17 mouse cellular contexts compared by ENCODE assay signal in genomic region chr9:34156581-34156980, GRCm38 (mm10).
DNase-seq lines count a peak whose midpoint lies in the region; ATAC-seq lines count a peak whose summit lies in the region.
"Had no signal": no experiment of that assay in that cellular context is flagged by ENCODE, and none has a peak within 500 bp of the region (broad histone marks: within the 10 kb centered on the region; RNA-seq: fewer than 3 reads in every experiment).

No protein-coding gene starts in this region.

- H3K4me3 ChIP-seq in embryonic facial prominence, embryonic 14.5 days (ENCODE audit: low read depth, low read length), result no peak overlapping the region
- H3K4me3 ChIP-seq in embryonic facial prominence, embryonic 10.5 days, result no peak overlapping the region
- H3K4me3 ChIP-seq: heart, embryonic 10.5 days; hindbrain, embryonic 15.5 days; neural tube, embryonic 13.5 days had no signal

- no peaks in the 10 kb centered on the region for H3K9me3 ChIP-seq in embryonic facial prominence, embryonic 14.5 days (ENCODE audit: control insufficient read depth, low read length)
- no peaks in the 10 kb centered on the region for H3K9me3 ChIP-seq in embryonic facial prominence, embryonic 10.5 days
- H3K9me3 ChIP-seq: heart, embryonic 10.5 days; hindbrain, embryonic 15.5 days; neural tube, embryonic 13.5 days had no signal

- DNase-seq in embryonic facial prominence, embryonic 14.5 days (ENCODE audit: low spot score), result peak; percentile 3
- no peak for DNase-seq in embryonic facial prominence, embryonic 10.5 days (ENCODE audit: low spot score)
- DNase-seq in NIH3T3 (ENCODE audit: low read depth), result peak; percentile 86
- DNase-seq in frontal cortex, postnatal 14 days (ENCODE audit: low spot score in 2 of 2), result peak; percentile 11 to 16
- peak; percentile 27 for DNase-seq in left cerebral cortex, postnatal 4 days
- DNase-seq in embryo, embryonic 10 days (ENCODE audit: low spot score), result no peak
- no peak for DNase-seq in thymus, postnatal 10 days (ENCODE audit: low spot score in 2 of 2)
- no peak for DNase-seq in embryo, embryonic 9.5 days (ENCODE audit: extremely low spot score)
- DNase-seq: kidney, postnatal 36 days; lung, postnatal 14 days; midbrain, embryonic 14.5 days; thymus, adult 2 months had no signal

- ATAC-seq in embryonic facial prominence, embryonic 14.5 days (ENCODE audit: low read depth), result no peak
- ATAC-seq: Patski had no signal

- H3K36me3 ChIP-seq in embryonic facial prominence, embryonic 14.5 days (ENCODE audit: control insufficient read depth, insufficient read depth, low read length), result no peaks in the 10 kb centered on the region
- H3K36me3 ChIP-seq in embryonic facial prominence, embryonic 10.5 days (replicated peaks), result no peaks in the 10 kb centered on the region
- H3K36me3 ChIP-seq: heart, embryonic 10.5 days; hindbrain, embryonic 15.5 days; neural tube, embryonic 13.5 days had no signal

- no peak overlapping the region for H3K4me2 ChIP-seq in embryonic facial prominence, embryonic 14.5 days (ENCODE audit: low read depth, low read length)
- H3K4me2 ChIP-seq: hindbrain, embryonic 15.5 days; liver, embryonic 11.5 days; neural tube, embryonic 13.5 days had no signal

- H3K27ac ChIP-seq in embryonic facial prominence, embryonic 14.5 days (replicated peaks; ENCODE audit: low read depth, low read length), result no peak overlapping the region
- H3K27ac ChIP-seq in embryonic facial prominence, embryonic 10.5 days (replicated peaks), result no peak overlapping the region
- H3K27ac ChIP-seq: heart, embryonic 10.5 days; hindbrain, embryonic 15.5 days; neural tube, embryonic 13.5 days had no signal

- no peak overlapping the region for H3K9ac ChIP-seq in embryonic facial prominence, embryonic 14.5 days (ENCODE audit: low read depth, low read length)
- H3K9ac ChIP-seq: hindbrain, embryonic 15.5 days; neural tube, embryonic 13.5 days had no signal

- WGBS in embryonic facial prominence, embryonic 14.5 days, result 67% methylated on average over 3 of the region's 3 CpGs
- WGBS in embryonic facial prominence, embryonic 10.5 days, result 72% methylated on average over 3 of the region's 3 CpGs

- no peaks in the 10 kb centered on the region for H3K27me3 ChIP-seq in embryonic facial prominence, embryonic 14.5 days (replicated peaks; ENCODE audit: control insufficient read depth, insufficient read depth, low read length)
- no peaks in the 10 kb centered on the region for H3K27me3 ChIP-seq in embryonic facial prominence, embryonic 10.5 days (replicated peaks; ENCODE audit: low read depth, poor library complexity, severe bottlenecking)
- H3K27me3 ChIP-seq: hindbrain, embryonic 15.5 days; neural tube, embryonic 13.5 days; Patski had no signal

- H3K4me1 ChIP-seq in embryonic facial prominence, embryonic 14.5 days (ENCODE audit: control insufficient read depth, insufficient read depth, low read length), result no peaks in the 10 kb centered on the region
- H3K4me1 ChIP-seq in embryonic facial prominence, embryonic 10.5 days, result peaks cover 11% of the 10 kb centered on the region; the same call in 1 of the 2 replicates
- H3K4me1 ChIP-seq: heart, embryonic 10.5 days had no signal

- intact Hi-C loops in left cerebral cortex, postnatal 4 days (cut with DNase I), result no loop called here

Comparison
In these comparisons a context has a peak if more than half of its experiments do, and no peak if none do; other contexts are left out.
1. DNase-seq: peak in embryonic facial prominence, embryonic 14.5 days (single experiment), NIH3T3 (single experiment), frontal cortex, postnatal 14 days (2 of 2) and left cerebral cortex, postnatal 4 days (single experiment); none in embryonic facial prominence, embryonic 10.5 days (single experiment), embryo, embryonic 10 days (single experiment), thymus, postnatal 10 days (0 of 2) and embryo, embryonic 9.5 days (single experiment).